Mouse (Mus musculus) CH12.LX (cell line): Measurements from ENCODE around the gene Pick1.

Experiments
- CHD1 ChIP-seq: IDR thresholded peaks from 2 replicates; pipeline ENCODE4 v1.6.1; 2012; ENCODE audit warnings: low read depth, low read length, improper control_type of control experiment, inconsistent platforms
- CHD2 ChIP-seq: IDR thresholded peaks from 2 replicates; pipeline ENCODE4 v1.6.1; 2011; ENCODE audit warnings: low read length, improper control_type of control experiment
- CTCF ChIP-seq, 2 experiments: IDR thresholded peaks in 1 of 2; conservative IDR thresholded peaks in 1 of 2; 2 replicates each; pipeline ENCODE4 v1.5.1; 2011 to 2012; ENCODE audit warnings: low read depth in 2 of 2, low read length in 2 of 2, improper control_type of control experiment in 1 of 2, inconsistent platforms in 1 of 2, mild to moderate bottlenecking in 1 of 2, moderate library complexity in 1 of 2
- E2F4 ChIP-seq: IDR thresholded peaks from 2 replicates; pipeline ENCODE4 v1.6.1; 2011; ENCODE audit warnings: low read depth, low read length, improper control_type of control experiment; ENCODE audit not compliant: insufficient replicate concordance
- JUN ChIP-seq: IDR thresholded peaks from 2 replicates; pipeline ENCODE4 v1.6.1; 2011; ENCODE audit warnings: low read depth, mild to moderate bottlenecking, low read length, improper control_type of control experiment, moderate library complexity; ENCODE audit not compliant: insufficient read depth
- KAT2A ChIP-seq: IDR thresholded peaks from 2 replicates; pipeline ENCODE4 v1.6.1; 2012; ENCODE audit warnings: low read length, improper control_type of control experiment, inconsistent platforms; ENCODE audit not compliant: insufficient replicate concordance
- PAX5 ChIP-seq: IDR thresholded peaks from 2 replicates; pipeline ENCODE4 v1.6.1; 2012; ENCODE audit warnings: low read length, inconsistent platforms, mixed read lengths
- TCF12 ChIP-seq: IDR thresholded peaks from 2 replicates; pipeline ENCODE4 v1.6.1; 2014; ENCODE audit warnings: low read depth, mild to moderate bottlenecking, inconsistent platforms, low read length, improper control_type of control experiment
- USF1 ChIP-seq: IDR thresholded peaks from 2 replicates; pipeline ENCODE4 v1.6.1; 2014; ENCODE audit warnings: low read depth, mild to moderate bottlenecking, inconsistent platforms, low read length, improper control_type of control experiment

- no peak for TF ChIP-seq CTCF (conservative IDR thresholded peaks at IDR 0.05 in 1 of 2, IDR thresholded peaks at IDR 0.05 in 1 of 2; ENCODE audit: low read depth in 2 of 2, low read length in 2 of 2)
- TF ChIP-seq KAT2A, result no peak
- TF ChIP-seq CHD1, result no peak
- no peak for TF ChIP-seq CHD2
- TF ChIP-seq USF1, result no peak
- no peak for TF ChIP-seq PAX5
- TF ChIP-seq TCF12, result no peak
- TF ChIP-seq JUN, result no peak
- TF ChIP-seq E2F4, result no peak
These were observed 29.5 kb downstream of the Pick1 start for GRCm38 (mm10) chr15:79258521-79258920.
